Comparison of ENCODE assay signal across 30 mouse cellular contexts in genomic region chr2:8912417-8912816, GRCm38 (mm10).
DNase-seq lines count a peak whose midpoint lies in the region; ATAC-seq and TF ChIP-seq lines count a peak whose summit lies in the region.
"Had no signal": no experiment of that assay in that cellular context is flagged by ENCODE, and none has a peak within 500 bp of the region (broad histone marks: within the 10 kb centered on the region; RNA-seq: fewer than 3 reads in every experiment).

No protein-coding gene starts in this region.

- H3K4me2 ChIP-seq in lung, postnatal 0 days (replicated peaks; ENCODE audit: low read depth, low read length): no peak overlapping the region
- H3K4me2 ChIP-seq: embryonic facial prominence, embryonic 15.5 days; forebrain, embryonic 12.5 days; heart, embryonic 11.5 days; hindbrain, embryonic 12.5 days; intestine, embryonic 15.5 days; limb, embryonic 12.5 days; liver, embryonic 15.5 days; lung, embryonic 15.5 days; midbrain, embryonic 11.5 days; neural tube, embryonic 12.5 days; stomach, embryonic 15.5 days had no signal

- H3K9me3 ChIP-seq in lung, postnatal 0 days (ENCODE audit: low read length): no peaks in the 10 kb centered on the region
- H3K9me3 ChIP-seq: embryonic facial prominence, embryonic 15.5 days; forebrain, embryonic 12.5 days; hindbrain, embryonic 12.5 days; intestine, embryonic 15.5 days; limb, embryonic 12.5 days; liver, embryonic 15.5 days; lung, embryonic 15.5 days; neural tube, embryonic 12.5 days; stomach, embryonic 15.5 days had no signal

- peak; percentile 57; the same call in 1 of the 2 replicates for ATAC-seq in frontal cortex, adult (ENCODE audit: low TSS enrichment)
- ATAC-seq in lung, postnatal 0 days: no peak
- ATAC-seq: hindbrain, postnatal 0 days; intestine, embryonic 15.5 days; midbrain, embryonic 16.5 days had no signal

- no peak for TF ChIP-seq POLR2A in lung, adult 2 months (IDR thresholded peaks at IDR 0.05; ENCODE audit: borderline replicate concordance, extremely low read depth, low read depth, low read length)

- no peak for DNase-seq in frontal cortex, postnatal 25 days (ENCODE audit: low spot score in 2 of 2)
- peak; percentile 50 for DNase-seq in lung, postnatal 0 days (ENCODE audit: low spot score)
- DNase-seq in lung, adult 2 months: no peak
- peak; percentile 52 for DNase-seq in brain, adult 2 months (ENCODE audit: low read depth, low spot score)
- DNase-seq in telencephalon, adult 2 months (ENCODE audit: low read depth, low spot score): peak; percentile 9
- DNase-seq in spleen, postnatal 36 days (ENCODE audit: low spot score in 2 of 2): no peak
- DNase-seq: adrenal gland, postnatal 25 days; cerebellum, adult 18-20 months; cerebellum, postnatal 10 days; gastrocnemius, postnatal 10 days; heart, postnatal 36 days; kidney, adult 9 months; kidney, postnatal 10 days; thymus, adult 18-20 months; thymus, postnatal 36 days had no signal

- no peaks in the 10 kb centered on the region for H3K36me3 ChIP-seq in lung, postnatal 0 days (ENCODE audit: insufficient read depth, low read length)
- H3K36me3 ChIP-seq: embryonic facial prominence, embryonic 15.5 days; forebrain, embryonic 12.5 days; hindbrain, embryonic 12.5 days; intestine, embryonic 15.5 days; limb, embryonic 12.5 days; liver, embryonic 15.5 days; lung, embryonic 15.5 days; neural tube, embryonic 12.5 days; stomach, embryonic 15.5 days had no signal

- no peak overlapping the region for H3K4me3 ChIP-seq in lung, postnatal 0 days (ENCODE audit: low read depth, low read length)
- H3K4me3 ChIP-seq in lung, adult 2 months (replicated peaks; ENCODE audit: extremely low read depth, low read depth, low read length): no peak overlapping the region
- H3K4me3 ChIP-seq: embryonic facial prominence, embryonic 15.5 days; forebrain, embryonic 12.5 days; hindbrain, embryonic 12.5 days; intestine, embryonic 15.5 days; limb, embryonic 12.5 days; liver, embryonic 15.5 days; lung, embryonic 15.5 days; myocyte; neural tube, embryonic 12.5 days; stomach, embryonic 15.5 days had no signal

- no peaks in the 10 kb centered on the region for H3K4me1 ChIP-seq in lung, postnatal 0 days (ENCODE audit: insufficient read depth, low read depth, low read length)
- H3K4me1 ChIP-seq in lung, adult 2 months (ENCODE audit: control insufficient read depth, insufficient read depth, low read length): no peaks in the 10 kb centered on the region; the same call in 1 of the 2 replicates
- H3K4me1 ChIP-seq: embryonic facial prominence, embryonic 15.5 days; forebrain, embryonic 12.5 days; hindbrain, embryonic 12.5 days; intestine, embryonic 15.5 days; limb, embryonic 12.5 days; liver, embryonic 15.5 days; lung, embryonic 15.5 days; neural tube, embryonic 12.5 days; stomach, embryonic 15.5 days had no signal

- H3K9ac ChIP-seq in lung, postnatal 0 days (replicated peaks; ENCODE audit: low read depth): no peak overlapping the region
- H3K9ac ChIP-seq: embryonic facial prominence, embryonic 15.5 days; forebrain, embryonic 12.5 days; hindbrain, embryonic 12.5 days; intestine, embryonic 15.5 days; limb, embryonic 12.5 days; liver, embryonic 15.5 days; lung, embryonic 15.5 days; neural tube, embryonic 12.5 days; stomach, embryonic 15.5 days had no signal

- H3K27me3 ChIP-seq in lung, postnatal 0 days (replicated peaks; ENCODE audit: insufficient read depth, low read length): no peaks in the 10 kb centered on the region
- H3K27me3 ChIP-seq: embryonic facial prominence, embryonic 15.5 days; forebrain, embryonic 12.5 days; hindbrain, embryonic 12.5 days; intestine, embryonic 15.5 days; limb, embryonic 12.5 days; liver, embryonic 15.5 days; lung, embryonic 15.5 days; neural tube, embryonic 12.5 days; stomach, embryonic 15.5 days had no signal

- TF ChIP-seq CTCF in lung, postnatal 0 days (IDR thresholded peaks at IDR 0.05): no peak
- TF ChIP-seq CTCF in lung, adult 2 months (IDR thresholded peaks at IDR 0.05; ENCODE audit: insufficient read depth, low read length): no peak

- H3K27ac ChIP-seq in lung, postnatal 0 days (ENCODE audit: low read length): no peak overlapping the region
- H3K27ac ChIP-seq: embryonic facial prominence, embryonic 15.5 days; forebrain, embryonic 12.5 days; hindbrain, embryonic 12.5 days; hindbrain, postnatal 0 days; intestine, embryonic 15.5 days; limb, embryonic 12.5 days; liver, embryonic 15.5 days; lung, embryonic 15.5 days; neural tube, embryonic 12.5 days; stomach, embryonic 15.5 days had no signal

- TF ChIP-seq EP300 in lung, postnatal 0 days (IDR thresholded peaks at IDR 0.05): no peak

Comparison
In these comparisons a context has a peak if more than half of its experiments do, and no peak if none do; other contexts are left out.
1. DNase-seq: peak in lung, postnatal 0 days (single experiment), brain, adult 2 months (single experiment) and telencephalon, adult 2 months (single experiment); none in frontal cortex, postnatal 25 days (0 of 2), lung, adult 2 months (single experiment) and spleen, postnatal 36 days (0 of 2).